Mouse (Mus musculus): Measurements from ENCODE around the gene Ehf.

Gene Ehf

GRCm38 (mm10) chr2:103293751-103294150, 9.3 kb downstream of the Ehf start:
- no peak for DNase-seq (ENCODE audit: low spot score)

GRCm38 (mm10) chr2:103293214-103293613, 9.9 kb downstream of the Ehf start:
- no peak for DNase-seq (ENCODE audit: low spot score)

GRCm38 (mm10) chr2:103290705-103291269, 12.3 kb downstream of the Ehf start:
- no peak for DNase-seq (ENCODE audit: low spot score)

- DNase-seq (ENCODE audit: low spot score): no peak
Measured at GRCm38 (mm10) chr2:103290167-103290566, 12.9 kb downstream of the Ehf start.

DNA sequence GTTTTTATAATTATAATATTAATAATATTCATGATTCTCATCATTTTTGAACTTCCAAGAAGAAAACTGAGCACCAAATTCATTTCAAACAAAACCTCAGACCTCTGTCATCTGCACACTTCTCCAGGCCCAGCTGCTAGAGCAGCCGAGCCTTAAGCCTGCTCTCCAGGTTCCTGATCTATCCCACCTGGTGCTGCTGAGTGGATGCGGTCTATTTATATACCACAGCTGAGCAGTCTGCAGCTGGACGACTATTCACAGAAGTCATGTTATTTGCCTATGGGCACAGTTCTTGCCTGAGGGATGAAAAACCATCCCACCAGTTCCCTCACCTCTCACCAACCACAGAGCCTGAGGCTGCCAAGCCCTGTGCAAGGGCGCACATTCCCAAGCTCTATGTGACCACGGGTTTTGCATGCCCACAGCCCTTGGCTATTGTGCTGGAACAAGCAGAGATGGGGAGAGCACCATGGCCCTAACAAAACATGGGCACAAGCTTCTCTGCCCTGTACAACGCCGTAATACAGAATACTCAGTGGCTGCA, 13.6 kb downstream of the Ehf start:
- no peak for DNase-seq (ENCODE audit: low spot score)

GRCm38 (mm10) chr2:103287716-103288115, 15.4 kb downstream of the Ehf start:
- no peak for DNase-seq (ENCODE audit: low spot score)

DNA sequence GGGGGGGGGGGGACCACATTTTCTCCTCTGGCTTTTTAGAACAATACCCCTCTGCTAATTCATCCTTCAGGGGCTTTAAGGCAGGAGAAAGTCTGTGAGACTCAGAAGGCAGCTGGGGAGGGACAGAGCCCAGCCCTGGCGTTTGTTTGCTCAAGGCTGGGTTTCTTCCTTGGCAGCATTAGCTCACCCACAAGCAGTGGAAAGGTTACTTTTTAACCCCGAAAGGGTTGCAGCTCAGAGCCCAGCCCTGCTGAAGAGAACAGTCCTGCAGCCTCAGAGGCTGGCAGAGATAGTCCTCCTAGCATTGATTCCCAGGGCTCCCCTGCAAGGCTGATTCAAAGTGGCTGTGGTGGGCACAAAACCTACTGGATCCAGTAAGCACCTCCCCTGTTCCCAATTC, 17.5 kb downstream of the Ehf start:
- no peak for DNase-seq (ENCODE audit: low spot score)

DNA sequence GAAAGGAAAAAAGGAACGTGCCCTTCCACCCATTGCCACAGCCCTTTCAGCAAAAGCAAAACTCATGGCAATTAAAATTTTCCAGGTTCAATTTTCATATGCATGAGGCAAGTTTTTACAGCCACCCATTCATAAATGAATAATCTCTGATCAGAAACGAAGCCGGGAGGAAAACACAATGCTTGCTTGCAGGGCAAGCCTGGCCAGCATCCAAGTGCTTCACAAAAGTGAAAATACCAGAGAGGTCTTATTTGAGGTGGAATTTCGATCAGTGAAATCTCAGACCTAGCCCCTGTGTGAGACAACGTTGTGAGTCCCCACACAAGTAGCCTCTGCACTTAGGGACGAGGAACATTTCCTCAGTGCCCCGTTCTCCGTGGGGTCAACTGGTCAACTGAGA, 19.3 kb downstream of the Ehf start:
- no peak for DNase-seq (ENCODE audit: low spot score)

DNA sequence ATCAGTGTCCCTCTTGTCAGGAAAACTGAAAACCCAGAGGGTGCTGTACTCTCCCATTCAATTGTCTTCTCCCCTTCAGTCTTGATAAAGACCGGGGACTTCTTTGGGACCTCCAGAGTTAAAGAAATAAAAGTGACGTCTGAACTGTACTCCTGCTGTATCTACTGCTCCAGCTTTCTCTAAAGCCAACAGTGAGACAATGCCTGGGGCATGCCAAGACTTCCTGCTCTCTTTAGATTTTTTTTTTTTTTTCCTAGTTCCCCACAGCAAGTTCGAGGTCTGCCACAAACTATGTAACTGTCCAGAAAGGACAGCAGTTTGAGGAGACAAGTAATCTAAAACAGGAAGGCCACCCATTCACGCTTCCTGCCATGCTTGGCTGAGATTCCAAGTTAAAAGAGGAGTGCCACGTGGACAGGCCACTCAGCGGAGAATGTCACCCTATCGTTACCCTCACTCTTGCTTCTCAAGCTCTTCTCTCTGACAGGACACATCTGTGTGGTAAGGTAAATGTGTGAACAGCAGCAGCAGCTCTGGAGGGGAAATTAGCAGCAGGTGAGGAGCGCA, 20.8 kb downstream of the Ehf start:
- DNase-seq (ENCODE audit: low spot score): no peak

DNA sequence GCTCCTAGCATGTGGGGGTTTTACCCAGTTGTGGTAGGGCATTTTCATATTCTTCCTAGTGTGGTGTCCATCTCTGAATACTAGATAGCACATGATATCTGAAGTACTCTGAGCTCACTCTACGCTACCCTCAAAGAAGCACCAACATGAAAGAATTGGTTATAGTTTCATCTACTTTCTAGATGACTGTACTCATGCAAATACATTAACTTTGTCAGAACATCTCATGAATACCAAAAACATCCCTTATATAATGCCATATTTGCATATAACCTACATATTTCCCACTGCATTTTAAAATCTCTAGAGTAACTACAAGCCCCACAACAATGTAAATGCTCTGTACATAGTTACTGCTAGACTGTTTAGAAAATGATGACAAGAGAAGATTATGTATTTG, 23.2 kb downstream of the Ehf start:
- DNase-seq (ENCODE audit: low spot score): no peak

GRCm38 (mm10) chr2:103278476-103278875, 24.6 kb downstream of the Ehf start:
- no peak for DNase-seq (ENCODE audit: low spot score)

DNA sequence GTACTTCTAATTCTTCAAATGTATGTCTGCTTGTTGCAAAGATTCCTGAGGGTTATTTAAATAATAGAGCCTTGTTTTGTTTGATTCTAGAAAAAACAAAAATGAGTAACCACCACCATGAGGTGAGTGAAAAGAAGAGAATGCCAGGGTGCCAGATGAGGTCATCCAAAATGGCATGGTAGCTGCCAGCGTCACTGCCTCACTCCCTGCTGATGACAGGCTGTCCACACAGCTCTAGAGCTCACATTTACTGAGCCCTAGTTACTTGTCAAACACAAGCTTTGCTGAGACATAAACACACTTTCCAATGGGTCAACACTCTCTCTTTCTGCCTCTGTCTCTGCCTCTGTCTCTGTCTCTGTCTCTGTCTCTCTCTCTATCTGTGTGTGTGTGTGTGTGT, 25.3 kb downstream of the Ehf start:
- no peak for DNase-seq (ENCODE audit: low spot score)

DNA sequence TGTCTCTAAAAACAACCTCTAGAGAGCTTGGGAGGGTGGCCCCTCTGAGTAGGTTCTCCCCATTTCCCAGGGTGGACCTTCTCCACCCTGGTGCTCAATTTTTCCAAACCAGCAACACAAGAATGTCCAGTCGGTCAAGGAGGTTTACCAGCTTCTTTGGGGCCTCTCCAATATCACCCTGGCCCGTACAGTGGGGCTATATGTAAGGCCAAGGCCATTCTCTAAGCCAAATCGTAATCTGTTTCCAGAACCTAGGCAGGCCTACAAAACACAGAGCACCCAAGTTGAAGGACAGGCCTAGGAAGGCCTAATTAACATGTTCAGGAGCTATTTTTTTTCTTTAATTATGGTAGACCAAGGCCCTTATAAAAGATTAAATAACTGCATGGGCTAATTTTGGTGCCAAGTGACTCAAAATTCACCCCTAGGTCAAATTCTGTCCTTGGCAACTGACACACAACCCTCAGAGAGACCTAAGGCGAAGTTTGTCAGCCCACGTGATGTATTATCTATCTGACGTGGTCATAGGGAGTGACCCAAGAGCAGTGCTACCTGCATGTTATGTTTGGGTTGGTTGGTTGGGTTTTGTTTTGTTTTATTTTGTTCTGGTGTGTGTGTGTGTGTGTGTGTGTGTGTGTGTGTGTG, 27.6 kb downstream of the Ehf start:
- DNase-seq (ENCODE audit: low spot score): no peak

DNA sequence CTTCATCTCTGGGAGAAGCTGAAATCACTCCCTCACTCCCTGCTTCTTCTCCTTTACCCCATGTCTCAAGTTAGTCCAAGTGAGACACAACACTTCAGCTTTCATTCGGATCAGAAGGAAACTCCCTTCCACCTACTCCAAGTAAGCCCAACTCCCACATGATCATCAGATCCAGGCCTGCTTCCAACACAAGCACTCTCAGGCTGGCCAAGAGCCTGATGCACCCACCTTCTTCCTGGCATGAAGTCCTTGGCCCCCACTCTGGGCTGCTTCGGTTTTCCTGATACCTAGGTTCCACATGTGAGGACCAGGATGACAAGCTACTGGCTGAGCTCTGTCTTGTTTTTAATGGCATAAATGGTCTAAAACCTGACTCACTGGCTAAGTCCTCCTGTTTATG, 28.3 kb downstream of the Ehf start:
- no peak for DNase-seq (ENCODE audit: low spot score)

DNA sequence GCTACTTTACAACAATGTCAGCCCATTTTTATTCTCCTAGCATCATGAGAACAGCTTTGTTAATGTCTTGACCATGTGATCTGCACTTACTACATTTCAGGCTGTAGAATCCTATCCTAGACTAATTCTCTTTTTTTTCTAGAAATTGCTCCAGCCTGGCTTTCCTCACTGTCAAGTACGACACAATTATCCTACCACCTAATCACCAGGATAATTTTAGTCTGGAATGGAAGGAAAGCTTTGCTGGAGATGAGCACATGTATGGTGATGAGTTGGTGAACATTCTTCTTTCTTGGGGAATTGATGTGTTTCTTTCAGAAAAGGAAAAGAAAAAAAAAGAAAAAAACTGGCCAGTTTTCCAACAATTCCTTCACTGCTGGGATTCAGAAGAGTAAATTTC, 28.8 kb downstream of the Ehf start:
- DNase-seq (ENCODE audit: low spot score): no peak

DNA sequence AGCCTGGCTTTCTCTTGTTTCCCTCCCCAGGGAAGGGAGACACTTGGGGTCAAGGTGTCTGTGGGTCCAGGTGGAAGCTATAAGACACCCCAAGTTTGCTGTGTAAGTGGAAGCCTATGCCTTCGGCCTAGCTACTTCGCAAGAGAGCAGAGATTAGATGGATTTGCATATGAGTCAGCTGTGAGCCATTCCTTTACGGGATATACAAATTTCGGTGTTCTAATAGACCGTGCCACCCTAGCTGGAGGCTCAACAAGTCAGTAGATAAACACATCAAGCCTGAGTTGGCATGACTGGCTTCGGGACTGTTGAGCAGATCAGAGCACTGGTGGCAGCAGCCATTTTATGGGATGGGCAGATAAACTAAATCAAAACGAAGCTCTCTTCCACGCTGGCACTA, 31.6 kb downstream of the Ehf start:
- no peak for DNase-seq (ENCODE audit: low spot score)

GRCm38 (mm10) chr2:103270556-103271160, 32.4 kb downstream of the Ehf start:
- DNase-seq (ENCODE audit: low spot score): no peak

GRCm38 (mm10) chr2:103239086-103239485, 64.0 kb downstream of the Ehf start:
- peak; percentile 6 for DNase-seq (ENCODE audit: low spot score)

GRCm38 (mm10) chr2:103226781-103227180, 76.3 kb downstream of the Ehf start:
- no peak for DNase-seq (ENCODE audit: low spot score)

GRCm38 (mm10) chr2:103220871-103221270, 82.2 kb downstream of the Ehf start:
- no peak for DNase-seq (ENCODE audit: low spot score)

GRCm38 (mm10) chr2:103218323-103218722, 84.8 kb downstream of the Ehf start:
- no peak for DNase-seq (ENCODE audit: low spot score)

DNA sequence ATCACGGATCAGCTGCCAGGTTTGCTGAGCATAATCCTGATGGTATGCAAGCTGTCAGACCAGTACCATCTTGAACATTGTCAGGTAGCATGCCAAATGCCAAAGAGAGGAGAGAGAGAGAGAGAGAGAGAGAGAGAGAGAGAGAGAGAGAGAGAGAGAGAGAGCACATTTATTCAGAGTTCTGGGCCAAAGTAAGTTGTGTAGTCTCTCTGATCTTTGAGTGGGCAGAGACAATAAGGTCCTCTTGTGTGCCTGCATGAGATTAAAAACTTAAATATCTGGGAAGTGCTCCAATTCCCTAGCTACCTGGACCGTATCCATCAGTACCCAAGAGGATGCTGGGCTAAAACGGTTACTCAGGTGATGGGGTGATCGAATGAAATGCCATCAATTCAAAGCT, 87.3 kb downstream of the Ehf start:
- no peak for DNase-seq (ENCODE audit: low spot score)

DNA sequence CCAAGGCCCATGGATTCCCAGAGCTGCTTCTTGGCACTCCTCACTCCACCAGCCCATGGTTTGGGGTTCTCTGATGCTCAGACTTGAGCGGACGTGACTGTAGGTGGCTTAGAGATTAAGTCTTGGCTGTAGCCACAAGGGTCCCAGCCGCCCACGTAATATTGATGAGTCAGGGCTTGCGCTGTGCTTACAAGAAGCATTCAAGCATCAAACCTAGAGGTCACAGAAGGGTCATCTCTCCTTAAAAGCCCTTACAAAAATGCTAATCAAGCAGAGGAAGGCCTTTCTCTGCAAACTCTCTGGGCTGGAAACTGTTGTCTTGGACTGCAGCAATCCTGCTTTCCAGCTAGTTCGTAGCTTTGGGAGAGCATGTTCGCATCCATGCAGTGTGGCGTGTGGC, 88.2 kb downstream of the Ehf start:
- DNase-seq (ENCODE audit: low spot score): no peak
